Mouse (Mus musculus): ENCODE measurements around the gene Mdga2. TPM values are rescaled to one million over a fixed set of nuclear protein-coding genes. Genes with fewer than 3 reads are reported as not detected.

Gene Mdga2
- total RNA-seq, 2 experiments from 2014 or later: not detected

- peak; percentile 80 for ATAC-seq (replicated peaks; ENCODE audit: poor library complexity, severe bottlenecking)
Measured at GRCm38 (mm10) chr12:67059136-67060014, 163.0 kb downstream of the Mdga2 start.

GRCm38 (mm10) chr12:67056621-67057020 lies 165.7 kb downstream of the Mdga2 start:
- no peak for ATAC-seq (replicated peaks; ENCODE audit: poor library complexity, severe bottlenecking)

DNA sequence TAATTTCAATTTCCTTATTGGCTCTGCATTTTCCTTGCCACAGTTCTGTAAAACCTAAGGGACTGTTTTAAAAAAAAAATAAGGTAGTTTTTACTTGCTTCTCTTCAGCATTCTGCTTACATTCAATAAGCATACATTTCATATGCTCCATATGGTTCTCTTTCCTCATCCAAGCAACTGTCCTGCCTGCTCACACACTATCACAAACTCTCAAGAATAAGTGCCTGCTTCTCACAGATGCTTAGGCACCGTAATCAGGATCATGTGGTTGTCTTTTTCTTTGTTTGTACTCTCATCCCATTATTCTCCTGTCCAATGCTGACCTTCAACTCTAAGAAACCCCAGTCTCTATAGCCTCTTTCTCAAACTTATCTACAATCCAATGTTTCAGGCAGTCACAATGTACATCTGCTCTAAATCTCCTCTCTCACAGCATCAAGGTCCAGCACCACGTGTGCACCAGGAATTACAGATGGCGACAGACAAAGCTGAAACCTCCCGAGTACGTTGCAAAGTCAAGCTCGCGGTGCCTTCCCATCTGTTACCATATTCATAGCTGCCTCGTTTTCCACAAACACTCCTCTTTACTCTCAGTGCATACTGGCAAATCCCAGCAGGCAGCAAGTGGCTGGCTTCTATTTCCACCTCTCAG lies 177.1 kb downstream of the Mdga2 start:
- ATAC-seq (replicated peaks; ENCODE audit: poor library complexity, severe bottlenecking): no peak

- ATAC-seq (replicated peaks; ENCODE audit: poor library complexity, severe bottlenecking): no peak
Measured at GRCm38 (mm10) chr12:67041865-67042264, 180.5 kb downstream of the Mdga2 start.

GRCm38 (mm10) chr12:67035509-67036261 lies 186.7 kb downstream of the Mdga2 start:
- no peak for ATAC-seq (replicated peaks; ENCODE audit: poor library complexity, severe bottlenecking)

DNA sequence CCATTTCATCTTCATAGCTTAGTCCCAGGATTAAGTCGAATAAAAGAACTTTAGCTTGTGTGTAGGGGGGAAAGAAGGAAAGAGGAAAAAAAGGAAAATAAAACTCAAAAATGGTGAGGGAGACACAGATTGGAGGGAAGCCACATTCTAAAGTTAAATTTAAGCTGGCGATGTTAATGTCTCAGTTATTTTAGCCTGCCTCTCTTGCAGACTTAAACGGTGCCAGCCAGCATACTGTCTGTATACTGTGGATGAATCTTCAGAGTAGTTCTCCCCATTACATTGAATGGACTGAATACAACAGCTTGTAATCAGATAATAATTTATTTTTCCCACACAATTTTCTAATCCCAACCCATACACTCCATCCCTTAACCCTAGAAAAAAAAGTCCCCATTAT lies 205.2 kb downstream of the Mdga2 start:
- no peak for ATAC-seq (replicated peaks; ENCODE audit: poor library complexity, severe bottlenecking)

- ATAC-seq (replicated peaks; ENCODE audit: poor library complexity, severe bottlenecking): no peak
Measured at GRCm38 (mm10) chr12:67011368-67011767, 211.0 kb downstream of the Mdga2 start.

DNA sequence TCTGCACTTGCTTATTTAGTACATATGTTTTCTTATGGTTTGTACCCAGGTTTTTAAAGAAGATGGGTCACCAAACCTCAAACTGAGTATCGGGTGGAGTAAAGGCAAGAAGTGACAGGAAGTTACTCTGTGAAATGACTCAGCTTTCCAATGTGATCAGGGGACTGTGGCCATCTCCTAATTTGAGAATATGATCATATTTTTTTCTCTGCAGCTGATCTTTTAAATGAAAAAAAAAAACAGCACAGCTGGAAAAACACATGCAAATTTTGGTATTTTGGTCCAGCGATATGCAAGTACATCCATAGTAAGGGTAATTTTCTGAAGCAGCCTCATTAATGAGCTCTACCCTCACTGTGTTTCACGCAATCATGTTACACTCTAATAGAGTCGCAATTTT lies 212.0 kb downstream of the Mdga2 start:
- no peak for ATAC-seq (replicated peaks; ENCODE audit: poor library complexity, severe bottlenecking)

DNA sequence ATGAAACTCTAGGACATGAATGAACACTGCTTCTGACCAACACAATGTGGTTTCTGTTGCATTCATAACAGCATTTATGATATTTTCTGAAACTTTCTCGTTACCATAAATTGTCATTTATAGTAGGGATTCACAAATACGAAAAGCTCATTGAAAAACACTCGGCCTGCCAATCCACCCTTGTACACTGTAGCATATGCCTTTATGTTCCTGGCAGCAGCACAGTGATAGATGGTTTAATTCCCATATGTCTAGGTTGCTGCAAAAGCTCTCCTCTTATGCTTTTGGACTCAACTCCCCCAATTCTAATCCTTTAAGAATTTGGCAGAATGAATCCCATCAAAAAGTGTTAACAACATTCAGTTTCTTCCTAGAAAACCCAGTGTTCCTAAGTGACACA lies 213.2 kb downstream of the Mdga2 start:
- ATAC-seq (replicated peaks; ENCODE audit: poor library complexity, severe bottlenecking): no peak

DNA sequence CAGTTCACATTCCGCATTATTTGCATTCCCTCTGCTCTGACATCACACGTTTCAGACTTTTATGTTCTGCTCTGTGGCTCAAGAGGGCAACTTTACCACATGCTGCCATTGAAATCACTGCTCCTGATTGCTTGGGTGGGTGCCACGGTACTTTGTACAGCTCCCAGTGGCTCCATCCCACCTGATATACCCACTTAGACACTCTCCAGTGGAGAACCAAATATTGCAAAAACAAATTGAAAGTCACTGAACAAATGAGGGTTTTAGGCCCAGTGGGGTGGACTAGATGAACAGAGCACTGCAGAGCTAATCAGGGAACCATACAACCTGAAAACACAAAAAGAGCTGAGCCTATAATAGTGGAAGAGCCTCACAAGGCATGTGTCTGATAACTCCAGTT lies 268.2 kb downstream of the Mdga2 start:
- no peak for ATAC-seq (replicated peaks; ENCODE audit: poor library complexity, severe bottlenecking)

DNA sequence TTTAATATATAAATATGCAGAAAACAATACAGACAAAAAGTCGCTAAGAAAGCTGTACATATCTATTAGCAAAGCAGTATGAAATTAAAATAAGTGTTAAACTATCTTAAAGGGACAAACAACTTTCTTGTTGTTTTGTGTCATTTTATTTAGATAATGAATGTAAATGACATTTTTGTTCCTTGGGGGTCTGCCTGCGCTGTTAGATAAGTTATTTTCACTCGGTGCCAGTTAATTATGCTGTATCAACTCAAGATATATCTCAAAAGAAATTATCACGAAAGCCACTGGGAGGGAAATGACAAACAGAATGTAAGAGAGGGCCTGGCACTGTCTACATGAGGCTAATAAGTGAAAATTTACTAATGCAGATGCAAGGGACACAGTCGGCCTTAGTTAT lies 306.6 kb downstream of the Mdga2 start:
- no peak for ATAC-seq (replicated peaks; ENCODE audit: poor library complexity, severe bottlenecking)

GRCm38 (mm10) chr12:66899366-66899765 lies 323.0 kb downstream of the Mdga2 start:
- ATAC-seq (replicated peaks; ENCODE audit: poor library complexity, severe bottlenecking): no peak

GRCm38 (mm10) chr12:66896790-66897189 lies 325.6 kb downstream of the Mdga2 start:
- no peak for ATAC-seq (replicated peaks; ENCODE audit: poor library complexity, severe bottlenecking)

GRCm38 (mm10) chr12:66890296-66890695 lies 332.1 kb downstream of the Mdga2 start:
- no peak for ATAC-seq (replicated peaks; ENCODE audit: poor library complexity, severe bottlenecking)

- ATAC-seq (replicated peaks; ENCODE audit: poor library complexity, severe bottlenecking): no peak
Measured at GRCm38 (mm10) chr12:66889276-66889675, 333.1 kb downstream of the Mdga2 start.

GRCm38 (mm10) chr12:66888636-66889035 lies 333.7 kb downstream of the Mdga2 start:
- no peak for ATAC-seq (replicated peaks; ENCODE audit: poor library complexity, severe bottlenecking)

GRCm38 (mm10) chr12:66866199-66866598 lies 356.1 kb downstream of the Mdga2 start:
- no peak for ATAC-seq (replicated peaks; ENCODE audit: poor library complexity, severe bottlenecking)

GRCm38 (mm10) chr12:66853167-66853566 lies 369.2 kb downstream of the Mdga2 start:
- ATAC-seq (replicated peaks; ENCODE audit: poor library complexity, severe bottlenecking): no peak

- ATAC-seq (replicated peaks; ENCODE audit: poor library complexity, severe bottlenecking): no peak
Measured at GRCm38 (mm10) chr12:66840336-66840735, 382.0 kb downstream of the Mdga2 start.

DNA sequence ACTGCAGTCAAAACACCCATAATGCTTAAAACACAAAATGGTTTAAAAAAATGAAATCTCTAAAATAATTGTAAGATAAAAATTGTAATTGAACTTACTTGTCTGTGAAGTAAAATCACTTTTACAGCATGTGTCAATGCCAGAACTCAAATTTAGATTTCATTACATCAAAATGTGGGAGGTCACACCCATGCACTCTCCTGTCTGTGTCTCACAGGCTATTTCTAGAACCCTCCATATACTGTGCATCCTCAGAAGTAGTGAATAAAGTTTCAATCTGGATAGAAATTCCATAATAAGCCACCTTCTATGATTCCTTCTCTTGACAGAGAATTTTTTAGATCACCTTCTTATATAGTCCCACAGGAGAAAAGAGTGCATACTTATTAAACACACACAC lies 466.7 kb downstream of the Mdga2 start:
- no peak for ATAC-seq (replicated peaks; ENCODE audit: poor library complexity, severe bottlenecking)

GRCm38 (mm10) chr12:66734536-66734935 lies 487.8 kb downstream of the Mdga2 start:
- ATAC-seq (replicated peaks; ENCODE audit: poor library complexity, severe bottlenecking): no peak
